Mouse (Mus musculus) ES-Bruce4 (cell line): ENCODE measurements around the gene Cntn3. TPM values are rescaled to one million over a fixed set of nuclear protein-coding genes. Genes with fewer than 3 reads are reported as not detected.

ENCODE experiments used
- H3K27ac ChIP-seq: 2 replicates; pipeline ENCODE4 v1.5.1; 2012; ENCODE audit warnings: low read length, inconsistent platforms; ENCODE audit not compliant: insufficient read depth
- H3K27me3 ChIP-seq: 2 replicates; pipeline ENCODE4 v1.6.1; 2012; ENCODE audit warnings: mild to moderate bottlenecking, low read length, inconsistent platforms; ENCODE audit not compliant: control insufficient read depth, poor library complexity, insufficient read depth, severe bottlenecking
- H3K36me3 ChIP-seq: 2 replicates; pipeline ENCODE4 v1.6.1; 2012; ENCODE audit warnings: inconsistent platforms, mild to moderate bottlenecking, low read length, moderate library complexity; ENCODE audit not compliant: control insufficient read depth, poor library complexity, insufficient read depth, severe bottlenecking
- H3K4me1 ChIP-seq: one replicate; pipeline ENCODE4 v1.8.1; 2011; ENCODE audit warnings: low read length; ENCODE audit not compliant: control insufficient read depth, insufficient read depth
- H3K4me3 ChIP-seq: 2 replicates; pipeline ENCODE4 v1.5.1; 2011; ENCODE audit warnings: low read depth, mild to moderate bottlenecking, low read length
- H3K9ac ChIP-seq: 2 replicates; pipeline ENCODE4 v1.6.1; 2012; ENCODE audit warnings: low read depth, mild to moderate bottlenecking, inconsistent platforms; ENCODE audit not compliant: poor library complexity, severe bottlenecking
- H3K9me3 ChIP-seq: replicated peaks from 2 replicates; pipeline ENCODE4 v1.6.1; 2012; ENCODE audit warnings: mild to moderate bottlenecking, low read length, inconsistent platforms; ENCODE audit not compliant: control insufficient read depth, poor library complexity, insufficient read depth, severe bottlenecking
- CTCF ChIP-seq: IDR thresholded peaks from one replicate; pipeline ENCODE4 v1.8.1; 2011; ENCODE audit warnings: low read depth, low read length
- EP300 ChIP-seq: IDR thresholded peaks from 2 replicates; pipeline ENCODE4 v1.6.1; 2011; ENCODE audit warnings: low read depth, low read length; ENCODE audit not compliant: insufficient read depth
- POLR2A ChIP-seq: IDR thresholded peaks from one replicate; pipeline ENCODE4 v1.8.1; 2011; ENCODE audit warnings: low read length; ENCODE audit not compliant: insufficient read depth
- polyA plus RNA-seq: library from polyadenylated mRNA; stranded (reverse); fragments of >200 nt; gene quantifications from 2 replicates; pipeline ENCODE4 v1.2.4, GENCODE M21; 2011; ENCODE audit warnings: low read depth; ENCODE audit not compliant: missing spikeins, insufficient read depth, insufficient read length

The Cntn3 gene
- polyA plus RNA-seq, 1 experiment, result 0.21 TPM

GRCm38 (mm10) chr6:102520977-102521376 is 51.9 kb downstream of the Cntn3 start:
- H3K27me3 ChIP-seq, result no peaks in the 10 kb centered on the region
- H3K4me3 ChIP-seq, result no peak overlapping the region
- no peak overlapping the region for H3K27ac ChIP-seq
- H3K36me3 ChIP-seq, result no peaks in the 10 kb centered on the region
- TF ChIP-seq EP300, result no peak
- no peak for TF ChIP-seq POLR2A
- no peak for TF ChIP-seq CTCF
- H3K9ac ChIP-seq, result no peak overlapping the region
- no peaks in the 10 kb centered on the region for H3K4me1 ChIP-seq
- no peaks in the 10 kb centered on the region for H3K9me3 ChIP-seq

GRCm38 (mm10) chr6:102515231-102515630 is 57.7 kb downstream of the Cntn3 start:
- TF ChIP-seq POLR2A, result no peak
- no peak for TF ChIP-seq EP300
- TF ChIP-seq CTCF, result no peak
- no peaks in the 10 kb centered on the region for H3K27me3 ChIP-seq
- H3K9ac ChIP-seq, result no peak overlapping the region
- no peak overlapping the region for H3K4me3 ChIP-seq
- no peaks in the 10 kb centered on the region for H3K9me3 ChIP-seq
- no peaks in the 10 kb centered on the region for H3K36me3 ChIP-seq
- H3K4me1 ChIP-seq, result no peaks in the 10 kb centered on the region
- H3K27ac ChIP-seq, result no peak overlapping the region

- H3K9me3 ChIP-seq, result no peaks in the 10 kb centered on the region
- no peak overlapping the region for H3K9ac ChIP-seq
- H3K4me1 ChIP-seq, result no peaks in the 10 kb centered on the region
- H3K4me3 ChIP-seq, result no peak overlapping the region
- no peak for TF ChIP-seq CTCF
- H3K27ac ChIP-seq, result no peak overlapping the region
- no peaks in the 10 kb centered on the region for H3K27me3 ChIP-seq
- H3K36me3 ChIP-seq, result no peaks in the 10 kb centered on the region
Measured at GRCm38 (mm10) chr6:102512085-102512484, 60.8 kb downstream of the Cntn3 start.

- TF ChIP-seq CTCF (no peak), POLR2A (no peak), EP300 (no peak)
Measured at GRCm38 (mm10) chr6:102485509-102485908, 87.4 kb downstream of the Cntn3 start.

GRCm38 (mm10) chr6:102478320-102479080 is 94.4 kb downstream of the Cntn3 start:
- H3K9ac ChIP-seq, result no peak overlapping the region
- H3K36me3 ChIP-seq, result no peaks in the 10 kb centered on the region
- TF ChIP-seq POLR2A (no peak), EP300 (no peak), CTCF (no peak)
- no peaks in the 10 kb centered on the region for H3K27me3 ChIP-seq
- no peaks in the 10 kb centered on the region for H3K9me3 ChIP-seq
- H3K27ac ChIP-seq, result no peak overlapping the region
- no peak overlapping the region for H3K4me3 ChIP-seq
- no peaks in the 10 kb centered on the region for H3K4me1 ChIP-seq

More at GRCm38 (mm10) chr6:102485509-102485908, 87.4 kb downstream of the Cntn3 start:
- H3K27ac ChIP-seq, result no peak overlapping the region
- H3K27me3 ChIP-seq, result no peaks in the 10 kb centered on the region
- no peak overlapping the region for H3K4me3 ChIP-seq
- no peak overlapping the region for H3K9ac ChIP-seq
- H3K36me3 ChIP-seq, result no peaks in the 10 kb centered on the region
- no peaks in the 10 kb centered on the region for H3K4me1 ChIP-seq
- H3K9me3 ChIP-seq, result no peaks in the 10 kb centered on the region

- TF ChIP-seq POLR2A (no peak), CTCF (no peak), EP300 (no peak)
- no peaks in the 10 kb centered on the region for H3K4me1 ChIP-seq
Measured at GRCm38 (mm10) chr6:102438353-102438752, 134.5 kb downstream of the Cntn3 start.

More at GRCm38 (mm10) chr6:102438353-102438752, 134.5 kb downstream of the Cntn3 start:
- Histone ChIP-seq H3K27ac (no peak overlapping the region), H3K9ac (no peak overlapping the region), H3K27me3 (no peaks in the 10 kb centered on the region), H3K9me3 (no peaks in the 10 kb centered on the region), H3K4me3 (no peak overlapping the region), H3K36me3 (no peaks in the 10 kb centered on the region)
